In the genomic region with DNA sequence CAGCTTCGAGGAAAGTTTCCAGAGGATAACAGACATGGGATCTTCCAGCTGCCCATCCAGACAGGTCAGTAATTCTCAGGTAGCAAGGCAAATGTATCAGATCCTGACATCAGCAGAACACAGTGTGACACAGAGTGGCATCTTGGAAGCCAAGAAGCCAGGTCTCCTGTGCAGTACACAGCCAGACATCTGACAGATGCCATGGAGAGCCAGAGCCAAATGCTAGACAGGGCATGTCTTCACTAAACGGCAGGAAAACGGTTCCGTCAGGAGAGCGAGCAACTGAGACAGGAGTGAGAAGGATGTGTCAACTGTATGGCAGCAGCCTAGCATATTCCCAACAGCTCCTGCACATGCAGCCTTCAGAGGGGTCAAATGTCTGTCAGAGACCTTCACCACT, we compare ENCODE assay signal across 12 mouse cellular contexts. TPM values are rescaled to one million over a fixed set of nuclear protein-coding genes. Genes with fewer than 3 reads are reported as not detected.
DNase-seq lines count a peak whose midpoint lies in the region.
"Had no signal": no experiment of that assay in that cellular context is flagged by ENCODE, and none has a peak within 500 bp of the region (broad histone marks: within the 10 kb centered on the region; RNA-seq: fewer than 3 reads in every experiment).

No protein-coding gene starts in this region.

- intact Hi-C loops in heart, postnatal 36 days (cut with DNase I) = no loop called here

- peak; percentile 35 for DNase-seq in cerebellum, adult 11-12 months
- no peak for DNase-seq in cerebellum, postnatal 36 days
- peak; percentile 75 for DNase-seq in heart, adult 11 months
- no peak for DNase-seq in heart, postnatal 36 days
- DNase-seq in brain, adult 2 months (ENCODE audit: low read depth, low spot score) = peak; percentile 53
- DNase-seq: adrenal gland, postnatal 10 days; adrenal gland, postnatal 25 days; B cell, adult 2 months; cerebellum, adult 9-10 months; cerebellum, postnatal 14 days; forebrain, postnatal 0 days had no signal

RNA-seq across cellular contexts. Expression of gene Efr3b, which starts 38.3 kb away (rescaled TPM):
- 1 to 10 TPM; 6.3 to 6.4 TPM for total RNA-seq in heart, postnatal 36 days (2021)

RNA-seq across cellular contexts. Expression of gene Pomc, which starts 45.7 kb away (rescaled TPM):
- under 1 TPM; 0.27 to 0.42 TPM for total RNA-seq in heart, postnatal 36 days (2021)
- total RNA-seq: G1E had no signal

Comparison
In these comparisons a context has a peak if more than half of its experiments do, and no peak if none do; other contexts are left out.
1. DNase-seq: peak in cerebellum, adult 11-12 months (single experiment), heart, adult 11 months (single experiment) and brain, adult 2 months (single experiment); none in cerebellum, postnatal 36 days (0 of 2) and heart, postnatal 36 days (0 of 2).